Mouse (Mus musculus) embryonic facial prominence, embryonic 13.5 days (tissue): ENCODE results near the gene Lypd3. TPM values are rescaled to one million over a fixed set of nuclear protein-coding genes. Genes with fewer than 3 reads are reported as not detected.

ENCODE experiments used
- ATAC-seq: fragments of 200-750 bp; cut with Nextera tagmentation; 2 replicates; pipeline ENCODE4 v1.8.0; 2017; ENCODE audit warnings: low read depth; ENCODE audit not compliant: insufficient number of reproducible peaks, insufficient read depth, low FRiP score, low TSS enrichment
- H3K27ac ChIP-seq: fragments of 300-500 bp; sonication (generic); 2 replicates; pipeline ENCODE4 v1.5.1; 2015; ENCODE audit warnings: moderate library complexity, mild to moderate bottlenecking, inconsistent platforms
- H3K27me3 ChIP-seq: fragments of 300-500 bp; sonication (generic); 2 replicates; pipeline ENCODE4 v1.6.1; 2015; ENCODE audit warnings: mild to moderate bottlenecking, inconsistent platforms
- H3K36me3 ChIP-seq: fragments of 300-500 bp; sonication (generic); 2 replicates; pipeline ENCODE4 v1.6.1; 2015; ENCODE audit warnings: mild to moderate bottlenecking, inconsistent platforms
- H3K4me1 ChIP-seq: fragments of 300-500 bp; sonication (generic); 2 replicates; pipeline ENCODE4 v1.6.1; 2015; ENCODE audit warnings: inconsistent platforms
- H3K4me2 ChIP-seq: fragments of 300-500 bp; sonication (generic); 2 replicates; pipeline ENCODE4 v1.6.1; 2015; ENCODE audit warnings: moderate library complexity, mild to moderate bottlenecking, inconsistent platforms
- H3K4me3 ChIP-seq: fragments of 300-500 bp; sonication (generic); 2 replicates; pipeline ENCODE4 v1.5.1; 2015; ENCODE audit warnings: mild to moderate bottlenecking, inconsistent platforms
- H3K9ac ChIP-seq: fragments of 300-500 bp; sonication (generic); 2 replicates; pipeline ENCODE4 v1.6.1; 2015; ENCODE audit warnings: mild to moderate bottlenecking, inconsistent platforms
- H3K9me3 ChIP-seq: fragments of 300-500 bp; sonication (generic); 2 replicates; pipeline ENCODE4 v1.6.1; 2016; ENCODE audit warnings: inconsistent platforms
- WGBS: fragments of 180-500 bp; shearing (Covaris S2); methylation state at CpG from one replicate; pipeline ENCODE4 v1.1.7; 2015; ENCODE audit warnings: mixed read lengths; 5-methylcytosine and 5-hydroxymethylcytosine counted together
- polyA plus RNA-seq: library from polyadenylated mRNA; unstranded; fragments of >200 nt; fragmentation: Nextera tagmentation; extraction: Ambion mirVana; gene quantifications from 2 replicates; pipeline ENCODE4 v1.2.1, GENCODE M21; 2015

Gene Lypd3
- polyA plus RNA-seq, 1 experiment from 2014 or later = 16.0 TPM

DNA sequence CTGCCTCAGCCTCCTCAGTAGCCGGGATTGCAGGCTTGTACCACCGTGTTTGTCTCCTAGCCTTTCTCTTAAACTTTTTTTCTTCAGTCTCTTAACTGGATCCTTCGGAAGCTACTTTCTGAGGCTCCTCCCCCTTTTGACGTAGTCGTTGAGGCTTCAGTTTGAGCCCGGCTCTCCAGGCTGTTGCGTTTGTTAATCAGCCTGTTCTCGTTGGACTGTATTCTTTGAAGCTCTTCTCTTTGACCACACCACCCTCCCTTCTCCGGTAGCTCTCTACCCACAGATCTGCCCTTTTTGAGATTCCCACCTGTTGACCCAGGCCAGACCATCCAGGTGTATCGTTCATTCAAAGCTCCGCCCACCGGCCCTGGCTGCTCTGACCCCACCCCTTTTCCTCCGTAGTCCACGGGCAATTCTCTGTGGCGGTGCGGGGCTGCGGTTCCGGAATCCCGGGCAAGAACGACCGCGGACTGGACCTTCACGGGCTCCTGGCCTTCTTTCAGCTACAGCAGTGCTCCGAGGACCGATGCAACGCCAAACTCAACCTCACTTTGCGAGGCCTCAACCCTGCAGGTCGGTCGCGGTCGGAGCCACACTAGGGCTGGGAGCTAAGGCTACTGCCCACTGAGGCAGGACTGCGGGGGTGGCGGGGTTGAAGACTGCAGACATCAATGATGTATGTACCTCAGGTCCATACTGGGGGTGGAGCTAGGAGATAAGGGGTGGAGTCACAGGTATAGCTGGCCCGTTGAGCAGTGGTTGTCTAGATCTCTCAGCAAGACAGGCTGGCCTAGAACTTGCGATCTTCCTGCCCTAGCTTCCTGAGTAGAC lies 1.9 kb downstream of the Lypd3 start:
- H3K9me3 ChIP-seq = no peaks in the 10 kb centered on the region
- peak overlapping the region; percentile 82 for H3K4me2 ChIP-seq
- peak overlapping the region; percentile 63 for H3K9ac ChIP-seq
- H3K36me3 ChIP-seq = no peaks in the 10 kb centered on the region
- no peak for ATAC-seq
- peak overlapping the region; percentile 48 for H3K4me3 ChIP-seq
- peaks cover 22% of the 10 kb centered on the region for H3K4me1 ChIP-seq
- H3K27ac ChIP-seq = 0 out of 2 replicates have a peak overlapping the region, but pooled peaks have one; percentile 13
- 3% methylated on average over 35 of the region's 35 CpGs for WGBS
- peaks cover 66% of the 10 kb centered on the region for H3K27me3 ChIP-seq

DNA sequence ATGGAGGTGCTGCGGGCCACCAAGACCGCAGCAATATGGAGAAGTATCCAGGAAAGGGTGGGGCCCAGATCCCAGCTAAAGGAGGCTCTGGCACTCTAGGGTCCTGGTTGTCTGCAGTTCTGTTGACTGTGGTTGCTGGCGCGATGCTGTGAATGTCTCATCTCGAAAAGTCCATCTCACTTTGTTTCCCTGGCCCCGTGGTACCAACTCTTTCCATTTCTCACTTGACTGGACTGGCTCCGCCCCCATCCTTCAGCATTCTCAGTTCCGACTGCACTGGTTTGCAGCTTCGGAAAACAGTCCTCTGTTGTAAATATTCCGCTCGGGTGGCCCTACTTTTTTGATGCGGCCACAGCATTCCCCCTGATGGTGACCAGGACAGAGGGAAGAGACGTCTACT lies 4.1 kb downstream of the Lypd3 start:
- Histone ChIP-seq H3K27me3 (peaks cover 62% of the 10 kb centered on the region), H3K9me3 (no peaks in the 10 kb centered on the region), H3K4me1 (peaks cover 22% of the 10 kb centered on the region), H3K4me2 (no peak overlapping the region), H3K4me3 (no peak overlapping the region), H3K36me3 (no peaks in the 10 kb centered on the region), H3K9ac (no peak overlapping the region), H3K27ac (no peak overlapping the region)
- ATAC-seq = no peak
- 67% methylated on average over 13 of the region's 13 CpGs for WGBS

DNA sequence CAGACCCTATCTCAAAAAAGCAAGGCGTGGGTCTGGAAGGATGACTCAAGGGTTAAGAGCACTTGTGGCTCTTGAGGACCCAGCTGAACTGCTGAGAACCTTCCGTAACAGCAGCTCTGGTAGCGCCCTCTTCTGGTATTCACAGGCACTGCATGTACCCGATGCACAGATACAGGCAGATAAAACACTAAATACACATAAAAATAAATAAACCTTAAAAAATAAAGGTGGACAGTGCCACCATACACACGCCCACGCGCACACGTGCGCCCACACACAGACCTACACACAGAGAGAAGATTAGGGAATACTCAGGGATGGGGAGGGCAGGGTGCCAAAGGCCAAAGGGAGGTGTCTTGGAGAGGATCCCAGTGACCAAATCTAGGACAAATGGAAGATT lies 6.1 kb downstream of the Lypd3 start:
- Histone ChIP-seq H3K9ac (no peak overlapping the region), H3K27ac (no peak overlapping the region), H3K4me2 (no peak overlapping the region), H3K9me3 (no peaks in the 10 kb centered on the region), H3K4me1 (peaks cover 10% of the 10 kb centered on the region), H3K36me3 (no peaks in the 10 kb centered on the region), H3K27me3 (peaks cover 42% of the 10 kb centered on the region), H3K4me3 (no peak overlapping the region)
- WGBS = 6% methylated on average over 9 of the region's 9 CpGs
- no peak for ATAC-seq

DNA sequence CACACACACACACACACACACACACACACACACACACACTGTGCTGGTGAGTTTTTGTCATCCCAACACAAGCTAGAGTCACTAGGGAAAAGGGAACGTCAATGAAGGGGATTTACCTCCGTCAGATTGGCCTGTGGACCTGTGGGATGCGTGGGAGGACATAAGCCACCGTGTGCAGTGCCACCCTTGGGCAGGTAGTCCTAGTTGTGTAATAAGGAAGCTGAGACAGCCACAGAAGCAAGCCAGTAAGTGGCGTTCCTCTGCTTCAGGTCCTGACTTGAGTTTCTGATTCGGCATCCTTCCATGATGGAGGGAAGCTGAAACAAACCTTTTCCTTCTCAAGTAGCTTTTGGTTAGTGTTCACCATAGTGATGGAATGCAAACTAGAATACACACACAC lies 8.1 kb downstream of the Lypd3 start:
- no peaks in the 10 kb centered on the region for H3K9me3 ChIP-seq
- H3K36me3 ChIP-seq = no peaks in the 10 kb centered on the region
- H3K27ac ChIP-seq = no peak overlapping the region
- WGBS = 81% methylated on average over 6 of the region's 6 CpGs
- H3K4me2 ChIP-seq = no peak overlapping the region
- peaks cover 22% of the 10 kb centered on the region for H3K27me3 ChIP-seq
- H3K4me3 ChIP-seq = no peak overlapping the region
- no peaks in the 10 kb centered on the region for H3K4me1 ChIP-seq
- no peak overlapping the region for H3K9ac ChIP-seq
- ATAC-seq = no peak

DNA sequence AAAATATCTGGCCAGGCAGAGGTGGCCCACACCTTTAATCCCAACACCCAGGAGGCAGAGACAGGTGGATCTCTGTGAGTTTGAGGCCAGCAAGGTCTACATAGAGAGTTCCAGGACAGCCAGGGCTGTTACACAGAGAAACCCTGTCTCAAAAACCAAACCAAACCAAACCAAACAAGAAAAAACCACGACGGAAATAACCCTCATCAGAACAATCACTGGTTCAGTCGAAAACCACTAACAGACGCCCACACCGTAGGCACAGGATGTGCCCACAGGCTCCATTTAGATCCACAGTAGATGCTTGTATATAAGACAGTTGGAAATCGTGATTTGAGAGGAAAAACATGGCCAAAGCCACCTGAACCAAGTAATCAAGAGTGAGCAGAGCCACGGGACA lies 8.6 kb downstream of the Lypd3 start:
- 60% methylated on average over 7 of the region's 7 CpGs for WGBS
- no peak overlapping the region for H3K4me3 ChIP-seq
- H3K27me3 ChIP-seq = peaks cover 17% of the 10 kb centered on the region
- H3K4me2 ChIP-seq = no peak overlapping the region
- ATAC-seq = no peak
- H3K27ac ChIP-seq = no peak overlapping the region
- no peaks in the 10 kb centered on the region for H3K36me3 ChIP-seq
- no peaks in the 10 kb centered on the region for H3K4me1 ChIP-seq
- H3K9me3 ChIP-seq = no peaks in the 10 kb centered on the region
- H3K9ac ChIP-seq = no peak overlapping the region

DNA sequence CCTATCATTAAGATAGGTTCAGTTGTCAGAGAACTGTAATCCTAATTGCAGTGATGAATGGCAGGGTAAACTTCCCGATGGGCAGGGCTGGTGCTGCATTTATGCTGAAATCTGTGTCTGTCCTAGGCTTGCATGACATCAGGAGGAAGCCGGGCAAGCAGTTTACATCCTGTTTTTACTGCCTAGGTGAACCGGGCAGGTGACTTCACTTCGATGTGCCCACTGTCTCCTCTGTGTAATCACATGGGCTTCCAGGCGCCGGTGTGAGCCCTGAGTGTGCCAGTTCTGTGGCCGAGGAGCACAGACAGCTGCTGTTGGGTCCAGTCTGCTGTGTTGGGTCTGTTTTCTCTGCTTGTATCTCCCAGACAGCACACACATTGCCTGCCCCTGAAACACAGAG lies 10.1 kb downstream of the Lypd3 start:
- no peaks in the 10 kb centered on the region for H3K9me3 ChIP-seq
- H3K4me3 ChIP-seq = no peak overlapping the region
- no peak overlapping the region for H3K9ac ChIP-seq
- no peak for ATAC-seq
- H3K27me3 ChIP-seq = 0 out of 2 replicates have a peak, but pooled peaks cover 4% of the 10 kb centered on the region
- H3K4me1 ChIP-seq = no peaks in the 10 kb centered on the region
- no peak overlapping the region for H3K4me2 ChIP-seq
- WGBS = 76% methylated on average over 7 of the region's 7 CpGs
- no peaks in the 10 kb centered on the region for H3K36me3 ChIP-seq
- no peak overlapping the region for H3K27ac ChIP-seq

DNA sequence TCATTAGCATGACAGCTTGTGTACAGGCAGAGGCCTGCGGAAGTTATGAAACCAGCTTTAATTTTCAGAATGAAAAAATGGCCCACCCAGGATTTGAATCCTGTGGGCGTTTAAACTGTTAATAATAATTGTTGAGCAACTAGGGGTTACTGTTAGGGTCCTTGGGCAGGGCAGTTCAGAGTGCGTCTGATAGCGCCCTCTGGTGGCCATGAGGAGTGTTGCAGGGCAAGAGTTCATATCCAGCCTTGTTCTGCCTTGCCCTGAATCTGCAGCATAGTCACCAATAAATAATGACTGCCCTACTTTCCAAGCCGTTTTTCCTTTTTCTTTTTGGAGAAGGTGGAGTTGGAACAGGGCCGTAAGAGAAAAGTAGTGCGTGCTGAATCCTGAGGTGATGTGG lies 17.3 kb downstream of the Lypd3 start:
- Histone ChIP-seq H3K27ac (no peak overlapping the region), H3K9ac (no peak overlapping the region), H3K4me2 (no peak overlapping the region), H3K27me3 (no peaks in the 10 kb centered on the region), H3K4me1 (no peaks in the 10 kb centered on the region), H3K36me3 (no peaks in the 10 kb centered on the region), H3K4me3 (no peak overlapping the region), H3K9me3 (no peaks in the 10 kb centered on the region)
- ATAC-seq = no peak
- 27% methylated on average over 7 of the region's 7 CpGs for WGBS

DNA sequence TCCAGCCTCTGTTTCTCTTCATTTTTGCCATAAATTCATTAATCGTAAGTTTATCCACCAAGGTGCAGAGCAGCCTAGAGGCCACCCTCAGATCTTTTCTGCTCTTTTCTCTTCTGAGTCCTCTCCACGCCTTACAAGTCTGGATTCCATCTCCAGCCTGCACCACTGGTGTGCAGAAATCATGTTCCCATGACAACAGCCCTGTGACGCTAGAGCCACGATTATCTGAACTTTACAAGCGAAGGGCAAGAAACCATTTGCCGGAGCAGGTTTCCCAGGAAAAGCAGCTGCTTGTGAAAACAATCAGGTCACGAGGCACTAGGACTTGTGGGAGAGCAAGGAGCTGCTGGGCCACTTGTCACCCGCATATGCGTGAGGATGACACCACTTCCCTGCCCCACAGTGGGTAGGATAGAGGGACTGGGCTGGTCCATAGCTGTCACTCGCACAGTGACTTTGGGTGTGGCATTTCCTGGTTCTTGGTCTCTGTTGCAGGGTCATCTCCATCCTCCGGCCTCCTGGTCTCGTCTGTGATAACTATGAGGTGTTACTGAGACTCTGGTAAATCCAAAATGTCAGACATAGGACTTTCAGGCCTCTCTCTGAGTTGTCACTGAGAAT lies 23.5 kb downstream of the Lypd3 start:
- Histone ChIP-seq H3K36me3 (no peaks in the 10 kb centered on the region), H3K4me3 (no peak overlapping the region), H3K4me1 (no peaks in the 10 kb centered on the region), H3K27me3 (no peaks in the 10 kb centered on the region), H3K9ac (no peak overlapping the region), H3K4me2 (no peak overlapping the region), H3K27ac (no peak overlapping the region), H3K9me3 (no peaks in the 10 kb centered on the region)
- 67% methylated on average over 12 of the region's 12 CpGs for WGBS
- no peak for ATAC-seq

DNA sequence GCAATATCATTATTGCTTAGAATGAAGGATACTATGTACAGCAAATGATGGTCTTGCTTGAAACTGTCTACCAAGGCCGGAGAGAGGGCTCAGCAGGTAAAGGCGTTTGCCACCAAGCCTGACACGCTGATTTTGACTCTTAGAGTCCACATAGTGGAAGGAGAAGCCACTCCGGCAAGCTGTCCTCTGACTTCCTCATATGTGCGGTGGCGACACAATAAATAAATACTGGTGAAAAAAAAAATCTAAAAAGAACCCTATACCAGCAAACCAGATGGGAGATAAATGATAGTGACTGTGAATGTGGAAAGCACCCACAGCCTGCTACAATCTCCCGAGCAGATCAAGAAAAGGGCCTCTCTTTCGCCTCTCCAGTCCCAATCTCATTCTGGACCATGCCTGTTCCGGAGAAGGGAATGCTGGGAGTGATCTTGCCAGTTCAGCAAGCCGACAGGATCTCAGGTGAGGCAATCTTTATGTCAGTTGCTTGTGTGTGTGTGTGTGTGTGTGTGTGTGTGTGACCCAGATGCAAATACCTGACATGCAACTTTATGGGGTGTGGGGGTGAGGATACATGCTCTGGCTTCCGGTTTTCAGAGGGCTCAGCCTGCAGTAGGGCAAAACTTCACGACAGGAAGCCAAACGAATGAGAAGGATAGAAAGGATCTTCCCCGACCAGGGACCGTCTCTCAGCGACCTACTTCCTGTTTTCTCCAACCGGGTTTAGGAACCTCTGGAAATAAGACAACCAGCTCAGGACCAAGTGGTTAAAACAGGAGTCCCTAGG lies 25.0 kb downstream of the Lypd3 start:
- H3K27me3 ChIP-seq = no peaks in the 10 kb centered on the region
- H3K4me3 ChIP-seq = no peak overlapping the region
- H3K36me3 ChIP-seq = no peaks in the 10 kb centered on the region
- WGBS = 63% methylated on average over 17 of the region's 17 CpGs
- no peak overlapping the region for H3K4me2 ChIP-seq
- no peaks in the 10 kb centered on the region for H3K9me3 ChIP-seq
- no peaks in the 10 kb centered on the region for H3K4me1 ChIP-seq
- no peak overlapping the region for H3K27ac ChIP-seq
- ATAC-seq = no peak
- H3K9ac ChIP-seq = no peak overlapping the region

DNA sequence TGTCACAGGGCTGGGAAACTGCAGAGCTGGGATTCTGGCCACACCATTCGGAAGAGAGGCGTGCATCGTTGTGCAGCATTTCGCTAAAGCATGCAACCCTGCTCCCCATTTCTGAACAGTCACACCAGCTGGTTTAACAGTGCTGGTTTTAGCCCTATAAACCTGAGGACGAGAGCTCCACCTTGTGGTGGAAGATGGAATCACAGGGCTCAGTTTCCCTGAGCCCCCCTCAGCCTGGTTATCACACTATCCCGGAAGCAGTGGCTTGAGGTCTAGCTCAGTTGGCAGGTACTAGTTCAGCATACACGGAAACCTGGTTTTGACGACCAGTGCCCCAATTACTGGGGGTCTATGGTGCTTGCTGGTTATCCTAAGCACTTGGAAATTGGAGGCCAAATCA lies 26.2 kb downstream of the Lypd3 start:
- H3K4me1 ChIP-seq = no peaks in the 10 kb centered on the region
- 15% methylated on average over 8 of the region's 8 CpGs for WGBS
- H3K36me3 ChIP-seq = no peaks in the 10 kb centered on the region
- no peak overlapping the region for H3K4me2 ChIP-seq
- H3K9me3 ChIP-seq = no peaks in the 10 kb centered on the region
- H3K27me3 ChIP-seq = no peaks in the 10 kb centered on the region
- H3K27ac ChIP-seq = no peak overlapping the region
- no peak for ATAC-seq
- no peak overlapping the region for H3K9ac ChIP-seq
- no peak overlapping the region for H3K4me3 ChIP-seq

DNA sequence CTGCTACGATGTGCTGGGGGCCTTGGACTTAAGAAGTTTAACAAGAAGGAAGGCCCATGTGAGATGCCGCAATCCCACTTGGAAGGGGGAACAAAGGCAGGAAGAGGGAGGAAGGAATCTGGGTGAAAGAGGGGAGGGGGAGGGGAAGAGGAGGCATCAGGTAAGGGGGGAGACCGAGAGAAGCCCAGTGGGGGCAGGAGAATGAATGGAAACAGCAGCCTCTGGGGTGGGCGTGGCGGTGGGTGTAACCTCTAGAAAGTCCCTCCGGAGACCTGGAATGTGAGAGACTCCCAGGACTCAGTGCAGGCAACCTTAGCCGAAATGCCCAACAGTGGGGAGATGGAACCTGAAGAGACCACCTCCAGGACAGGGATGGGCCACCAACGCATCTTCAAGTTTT lies 28.0 kb downstream of the Lypd3 start:
- no peak for ATAC-seq
- Histone ChIP-seq H3K4me1 (no peaks in the 10 kb centered on the region), H3K9me3 (no peaks in the 10 kb centered on the region), H3K4me3 (no peak overlapping the region), H3K4me2 (no peak overlapping the region), H3K36me3 (no peaks in the 10 kb centered on the region), H3K27me3 (no peaks in the 10 kb centered on the region), H3K27ac (no peak overlapping the region), H3K9ac (0 out of 2 replicates have a peak overlapping the region, but pooled peaks have one; percentile 11)
- 42% methylated on average over 8 of the region's 8 CpGs for WGBS
